Mouse (Mus musculus): ENCODE results near the gene Kcng3.
A peak's percentile ranks its signal among the peaks of the same experiment; 100 is the strongest.

The Kcng3 gene

GRCm38 (mm10) chr17:83630787-83631678 is 662 bp downstream of the Kcng3 start:
- peak; percentile 48 to 56 for DNase-seq (ENCODE audit: low spot score in 2 of 2)

GRCm38 (mm10) chr17:83613907-83614306 is 17.8 kb downstream of the Kcng3 start:
- no peak for DNase-seq (ENCODE audit: low spot score in 2 of 2)

GRCm38 (mm10) chr17:83609532-83609931 is 22.2 kb downstream of the Kcng3 start:
- no peak for DNase-seq (ENCODE audit: low spot score in 2 of 2)

GRCm38 (mm10) chr17:83600976-83601375 is 30.7 kb downstream of the Kcng3 start:
- DNase-seq (ENCODE audit: low spot score in 2 of 2), result no peak

- DNase-seq (ENCODE audit: low spot score in 2 of 2), result no peak
Observed at GRCm38 (mm10) chr17:83595966-83596365, 35.7 kb downstream of the Kcng3 start.

- no peak for DNase-seq (ENCODE audit: low spot score in 2 of 2)
Observed at GRCm38 (mm10) chr17:83594526-83594925, 37.2 kb downstream of the Kcng3 start.

- DNase-seq (ENCODE audit: low spot score in 2 of 2), result no peak
Observed at GRCm38 (mm10) chr17:83593396-83593795, 38.3 kb downstream of the Kcng3 start.

- no peak for DNase-seq (ENCODE audit: low spot score in 2 of 2)
Observed at GRCm38 (mm10) chr17:83588663-83589341, 42.9 kb downstream of the Kcng3 start.

GRCm38 (mm10) chr17:83587731-83588130 is 44.0 kb downstream of the Kcng3 start:
- peak; percentile 69 to 84 for DNase-seq (ENCODE audit: low spot score in 2 of 2)

GRCm38 (mm10) chr17:83582585-83582984 is 49.1 kb downstream of the Kcng3 start:
- DNase-seq (ENCODE audit: low spot score in 2 of 2), result no peak

- no peak for DNase-seq (ENCODE audit: low spot score in 2 of 2)
Observed at GRCm38 (mm10) chr17:83580734-83581133, 51.0 kb downstream of the Kcng3 start.

- DNase-seq (ENCODE audit: low spot score in 2 of 2), result no peak
Observed at GRCm38 (mm10) chr17:83576810-83577371, 54.8 kb downstream of the Kcng3 start.

- no peak for DNase-seq (ENCODE audit: low spot score in 2 of 2)
Observed at GRCm38 (mm10) chr17:83574615-83575014, 57.1 kb downstream of the Kcng3 start.

GRCm38 (mm10) chr17:83573128-83573527 is 58.6 kb downstream of the Kcng3 start:
- DNase-seq (ENCODE audit: low spot score in 2 of 2), result no peak

GRCm38 (mm10) chr17:83572366-83572765 is 59.3 kb downstream of the Kcng3 start:
- no peak for DNase-seq (ENCODE audit: low spot score in 2 of 2)

GRCm38 (mm10) chr17:83567375-83567774 is 64.3 kb downstream of the Kcng3 start:
- DNase-seq (ENCODE audit: low spot score in 2 of 2), result no peak

- DNase-seq (ENCODE audit: low spot score in 2 of 2), result no peak
Observed at GRCm38 (mm10) chr17:83565506-83565905, 66.2 kb downstream of the Kcng3 start.

- no peak for DNase-seq (ENCODE audit: low spot score in 2 of 2)
Observed at GRCm38 (mm10) chr17:83564119-83564820, 67.4 kb downstream of the Kcng3 start.

GRCm38 (mm10) chr17:83563703-83564111 is 68.0 kb downstream of the Kcng3 start:
- peak in 1 of 2 experiments; percentile 62 for DNase-seq (ENCODE audit: low spot score in 2 of 2)

GRCm38 (mm10) chr17:83562153-83563010 is 69.3 kb downstream of the Kcng3 start:
- DNase-seq (ENCODE audit: low spot score in 2 of 2), result no peak

GRCm38 (mm10) chr17:83559081-83559480 is 72.6 kb downstream of the Kcng3 start:
- DNase-seq (ENCODE audit: low spot score in 2 of 2), result no peak

Measured in right cerebral cortex, postnatal 10 days (tissue).